Mouse (Mus musculus) lung, embryonic 14.5 days (tissue): ENCODE results near the gene Sirt4. TPM values are rescaled to one million over a fixed set of nuclear protein-coding genes. Genes with fewer than 3 reads are reported as not detected.

Experiments used
- ATAC-seq: fragments of 200-750 bp; cut with Nextera tagmentation; 2 replicates; pipeline ENCODE4 v1.8.0; 2017; ENCODE audit warnings: mild to moderate bottlenecking, moderate TSS enrichment, moderate library complexity; ENCODE audit not compliant: insufficient read depth
- DNase-seq: peaks from one replicate; pipeline ENCODE4 v3.0.0-alpha.2; 2015
- H3K27ac ChIP-seq: fragments of 300-500 bp; sonication (generic); 2 replicates; pipeline ENCODE4 v1.5.1; 2014; ENCODE audit warnings: low read depth, mild to moderate bottlenecking, moderate library complexity
- H3K27me3 ChIP-seq: fragments of 300-500 bp; sonication (generic); 2 replicates; pipeline ENCODE4 v1.6.1; 2014; ENCODE audit warnings: low read length, control low read depth; ENCODE audit not compliant: insufficient read depth
- H3K36me3 ChIP-seq: fragments of 300-500 bp; sonication (generic); 2 replicates; pipeline ENCODE4 v1.6.1; 2014; ENCODE audit warnings: control low read depth; ENCODE audit not compliant: insufficient read depth
- H3K4me1 ChIP-seq: fragments of 300-500 bp; sonication (generic); 2 replicates; pipeline ENCODE4 v1.6.1; 2014; ENCODE audit warnings: antibody characterized with exemption, control low read depth; ENCODE audit not compliant: insufficient read depth
- H3K4me2 ChIP-seq: fragments of 300-500 bp; sonication (generic); 2 replicates; pipeline ENCODE4 v1.6.1; 2014; ENCODE audit warnings: mild to moderate bottlenecking
- H3K4me3 ChIP-seq: fragments of 300-500 bp; sonication (generic); 2 replicates; pipeline ENCODE4 v1.5.1; 2014; ENCODE audit warnings: low read depth, low read length
- H3K9ac ChIP-seq: fragments of 300-500 bp; sonication (generic); 2 replicates; pipeline ENCODE4 v1.6.1; 2014
- H3K9me3 ChIP-seq: fragments of 300-500 bp; sonication (generic); 2 replicates; pipeline ENCODE4 v1.6.1; 2016; ENCODE audit warnings: low read depth, low read length, control low read depth
- CTCF ChIP-seq: IDR thresholded peaks from 2 replicates; pipeline ENCODE4 v1.5.1; 2016; ENCODE audit warnings: antibody characterized with exemption, low read depth
- WGBS: fragments of 180-500 bp; shearing (Covaris S2); extraction: QIAGEN DNeasy Blood & Tissue Kit; methylation state at CpG from one replicate; pipeline ENCODE4 v1.1.7; 2014; 5-methylcytosine and 5-hydroxymethylcytosine counted together
- polyA plus RNA-seq: library from polyadenylated mRNA; unstranded; fragments of >200 nt; fragmentation: Nextera tagmentation; extraction: Ambion mirVana; gene quantifications from 2 replicates; pipeline ENCODE4 v1.2.1, GENCODE M21; 2014

Sirt4 gene
- polyA plus RNA-seq, 1 experiment from 2014 or later, result 23.9 TPM

GRCm38 (mm10) chr5:115469791-115470190, 14.7 kb downstream of the Sirt4 start:
- H3K9ac ChIP-seq, result no peak overlapping the region
- H3K4me3 ChIP-seq, result no peak overlapping the region
- 50% methylated on average over 6 of the region's 6 CpGs for WGBS
- no peak for TF ChIP-seq CTCF
- H3K27me3 ChIP-seq, result no peaks in the 10 kb centered on the region
- no peaks in the 10 kb centered on the region for H3K36me3 ChIP-seq
- no peaks in the 10 kb centered on the region for H3K9me3 ChIP-seq
- no peaks in the 10 kb centered on the region for H3K4me1 ChIP-seq
- DNase-seq, result no peak
- H3K27ac ChIP-seq, result no peak overlapping the region
- ATAC-seq, result no peak
- H3K4me2 ChIP-seq, result no peak overlapping the region

- Histone ChIP-seq H3K27me3 (no peaks in the 10 kb centered on the region), H3K36me3 (no peaks in the 10 kb centered on the region), H3K4me1 (no peaks in the 10 kb centered on the region), H3K4me2 (no peak within 1 kb of the TSS), H3K27ac (no peak within 1 kb of the TSS), H3K9me3 (no peaks in the 10 kb centered on the region), H3K4me3 (no peak within 1 kb of the TSS), H3K9ac (no peak within 1 kb of the TSS)
- ATAC-seq (no peak), DNase-seq (peak; percentile 53)
- 34% methylated on average over 9 of the region's 9 CpGs for WGBS
- TF ChIP-seq CTCF, result peak; percentile 34; the same call in 1 of the 2 replicates
These were observed 18.7 kb downstream of the Sirt4 start, which contains the start of gene Pla2g1b for GRCm38 (mm10) chr5:115465642-115466420. Pla2g1b (plus strand) TSS chr5:115466262.

GRCm38 (mm10) chr5:115464408-115465115, 20.0 kb downstream of the Sirt4 start:
- 0 out of 2 replicates have a peak, but pooled peaks have one; percentile 2 for TF ChIP-seq CTCF
- Histone ChIP-seq H3K36me3 (no peaks in the 10 kb centered on the region), H3K27me3 (no peaks in the 10 kb centered on the region), H3K4me3 (no peak overlapping the region), H3K4me1 (no peaks in the 10 kb centered on the region), H3K27ac (no peak overlapping the region), H3K9ac (no peak overlapping the region), H3K4me2 (no peak overlapping the region), H3K9me3 (no peaks in the 10 kb centered on the region)
- 74% methylated on average over 18 of the region's 18 CpGs for WGBS
- no peak for ATAC-seq
- DNase-seq, result no peak

- Histone ChIP-seq H3K9me3 (no peaks in the 10 kb centered on the region), H3K4me3 (no peak overlapping the region), H3K36me3 (peaks cover 8% of the 10 kb centered on the region; the same call in 1 of the 2 replicates), H3K27ac (no peak overlapping the region), H3K4me2 (no peak overlapping the region), H3K9ac (no peak overlapping the region), H3K4me1 (no peaks in the 10 kb centered on the region), H3K27me3 (no peaks in the 10 kb centered on the region)
- ATAC-seq, result no peak
- no peak for DNase-seq
- TF ChIP-seq CTCF, result no peak
- WGBS, result 51% methylated on average over 13 of the region's 13 CpGs
These were observed 25.6 kb downstream of the Sirt4 start for GRCm38 (mm10) chr5:115458918-115459317.

- TF ChIP-seq CTCF, result no peak
- no peak for DNase-seq
- Histone ChIP-seq H3K4me1 (no peaks in the 10 kb centered on the region), H3K27me3 (no peaks in the 10 kb centered on the region), H3K4me3 (no peak overlapping the region), H3K9me3 (no peaks in the 10 kb centered on the region), H3K4me2 (no peak overlapping the region), H3K36me3 (peaks cover 31% of the 10 kb centered on the region), H3K9ac (no peak overlapping the region), H3K27ac (no peak overlapping the region)
- no peak for ATAC-seq
- WGBS, result 75% methylated on average over 7 of the region's 7 CpGs
These were observed 28.7 kb downstream of the Sirt4 start for GRCm38 (mm10) chr5:115455838-115456237.

GRCm38 (mm10) chr5:115454422-115455090, 30.0 kb downstream of the Sirt4 start:
- H3K9ac ChIP-seq, result no peak overlapping the region
- DNase-seq, result no peak
- H3K4me3 ChIP-seq, result no peak overlapping the region
- no peaks in the 10 kb centered on the region for H3K9me3 ChIP-seq
- H3K27ac ChIP-seq, result no peak overlapping the region
- WGBS, result 70% methylated on average over 12 of the region's 12 CpGs
- no peak for TF ChIP-seq CTCF
- H3K4me1 ChIP-seq, result no peaks in the 10 kb centered on the region
- peaks cover 39% of the 10 kb centered on the region for H3K36me3 ChIP-seq
- no peak overlapping the region for H3K4me2 ChIP-seq
- no peak for ATAC-seq
- no peaks in the 10 kb centered on the region for H3K27me3 ChIP-seq
